Mouse (Mus musculus): Measurements from ENCODE around the gene Vmn1r236.

- TF ChIP-seq CTCF (conservative IDR thresholded peaks at IDR 0.05; ENCODE audit: insufficient read depth, insufficient read length, low read depth, low read length) (no peak), POLR2A (IDR thresholded peaks at IDR 0.05; ENCODE audit: low read depth, low read length) (no peak)
These were observed 26.6 kb upstream of the Vmn1r236 start, which contains the start of gene Vmn1r235 for GRCm38 (mm10) chr17:21256111-21256510.

Measured in kidney, adult 2 months (tissue).